Mouse (Mus musculus): Measurements from ENCODE around the gene Bicc1. TPM values are rescaled to one million over a fixed set of nuclear protein-coding genes. Genes with fewer than 3 reads are reported as not detected.

Bicc1 gene
- total and polyA plus RNA-seq, 3 experiments: 0.16 TPM; not detected in 2

DNA sequence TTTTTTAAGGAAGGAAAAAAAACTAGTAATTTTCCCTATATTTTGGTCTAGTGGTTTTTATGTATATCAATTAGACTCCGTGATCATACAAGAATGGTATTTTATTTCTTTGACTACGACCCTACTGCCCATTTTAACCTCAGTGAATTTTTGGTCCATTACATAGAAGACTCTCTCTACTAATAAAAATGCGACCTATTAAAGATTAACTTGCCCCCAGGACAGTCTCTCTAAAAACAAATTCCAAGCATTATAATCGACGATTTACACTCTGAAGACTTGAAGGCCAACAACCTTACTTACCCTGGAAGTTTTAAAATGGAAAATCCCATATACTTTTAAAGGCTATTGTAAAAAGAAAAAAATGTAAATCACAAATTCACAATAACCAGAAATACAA, 2.9 kb downstream of the Bicc1 start:
- no peak overlapping the region for H3K4me3 ChIP-seq (ENCODE audit: low read depth, low read length)
- ATAC-seq (ENCODE audit: extremely low read depth, insufficient number of reproducible peaks, low FRiP score, poor library complexity, severe bottlenecking) (no peak), DNase-seq (ENCODE audit: low spot score) (no peak)
- no peak for TF ChIP-seq TAL1 (conservative IDR thresholded peaks at IDR 0.05; ENCODE audit: low read depth, low read length)
- no peak for TF ChIP-seq GATA2 (IDR thresholded peaks at IDR 0.05; ENCODE audit: borderline replicate concordance, low read depth, low read length)
- H3K4me1 ChIP-seq (ENCODE audit: insufficient read depth, low read depth, low read length): no peaks in the 10 kb centered on the region
- no peaks in the 10 kb centered on the region for H3K27me3 ChIP-seq (ENCODE audit: insufficient read depth, low read length)
- H3K36me3 ChIP-seq (replicated peaks): no peaks in the 10 kb centered on the region
- peaks cover 45% of the 10 kb centered on the region for H3K9me3 ChIP-seq (replicated peaks)

DNA sequence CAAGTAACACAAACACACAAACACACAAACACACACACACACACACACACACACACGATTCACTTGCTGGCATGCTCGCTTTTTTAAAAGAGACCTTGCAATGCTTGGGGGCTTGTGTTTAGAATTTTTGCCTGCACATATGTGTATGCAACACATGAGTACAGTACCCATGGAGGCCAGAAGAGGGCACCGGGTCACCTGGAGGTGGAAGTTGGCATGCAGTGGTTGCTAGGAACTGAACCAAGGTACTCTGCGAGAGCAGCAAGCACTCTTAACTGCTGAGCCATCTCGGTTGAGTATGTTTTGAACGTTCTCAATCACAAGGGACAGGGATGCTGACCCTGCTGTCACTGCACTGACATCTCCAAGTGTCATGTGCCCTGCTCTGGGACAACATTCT, 5.9 kb downstream of the Bicc1 start:
- TF ChIP-seq GATA2 (IDR thresholded peaks at IDR 0.05; ENCODE audit: borderline replicate concordance, low read depth, low read length) (no peak), CTCF (IDR thresholded peaks at IDR 0.05; ENCODE audit: low read depth, low read length) (no peak), POLR2AphosphoS5 (IDR thresholded peaks at IDR 0.05; ENCODE audit: insufficient replicate concordance, low read depth, low read length) (no peak), TAL1 (conservative IDR thresholded peaks at IDR 0.05; ENCODE audit: low read depth, low read length) (no peak), GATA1 (IDR thresholded peaks at IDR 0.05; ENCODE audit: borderline replicate concordance, low read length) (no peak)
- ATAC-seq (ENCODE audit: extremely low read depth, insufficient number of reproducible peaks, low FRiP score, poor library complexity, severe bottlenecking) (no peak), DNase-seq (ENCODE audit: low spot score) (no peak)
- Histone ChIP-seq H3K9me3 (replicated peaks) (peaks cover 30% of the 10 kb centered on the region), H3K4me1 (ENCODE audit: insufficient read depth, low read depth, low read length) (no peaks in the 10 kb centered on the region), H3K36me3 (replicated peaks) (no peaks in the 10 kb centered on the region), H3K27me3 (ENCODE audit: insufficient read depth, low read length) (no peaks in the 10 kb centered on the region), H3K4me3 (ENCODE audit: low read depth, low read length) (no peak overlapping the region)

DNA sequence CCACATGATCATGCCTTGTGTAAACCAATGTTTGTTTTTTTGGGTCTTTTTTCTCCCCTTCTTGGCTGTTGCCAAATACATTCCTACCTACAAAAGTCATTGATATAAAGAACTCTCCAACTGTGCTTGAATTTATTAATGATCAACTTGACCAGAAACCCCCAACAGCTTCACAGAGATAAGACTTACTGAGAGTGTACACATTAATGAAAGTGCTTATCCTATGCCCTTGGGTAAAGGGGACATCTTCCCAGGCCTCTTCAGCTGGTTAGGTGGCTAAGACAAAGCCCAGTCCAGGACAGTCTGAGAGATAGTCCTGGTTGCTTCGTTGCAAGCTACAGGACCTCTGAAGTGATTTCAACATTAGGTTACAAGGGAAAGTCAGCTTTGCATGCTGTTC, 6.4 kb downstream of the Bicc1 start:
- Histone ChIP-seq H3K4me1 (ENCODE audit: insufficient read depth, low read depth, low read length) (no peaks in the 10 kb centered on the region), H3K9me3 (replicated peaks) (peaks cover 31% of the 10 kb centered on the region), H3K27me3 (ENCODE audit: insufficient read depth, low read length) (no peaks in the 10 kb centered on the region), H3K36me3 (replicated peaks) (no peaks in the 10 kb centered on the region), H3K4me3 (ENCODE audit: low read depth, low read length) (no peak overlapping the region)
- no peak for ATAC-seq (ENCODE audit: extremely low read depth, insufficient number of reproducible peaks, low FRiP score, poor library complexity, severe bottlenecking)
- no peak for DNase-seq (ENCODE audit: low spot score)
- TF ChIP-seq CTCF (IDR thresholded peaks at IDR 0.05; ENCODE audit: low read depth, low read length): no peak
- TF ChIP-seq GATA1 (IDR thresholded peaks at IDR 0.05; ENCODE audit: borderline replicate concordance, low read length): no peak
- no peak for TF ChIP-seq TAL1 (conservative IDR thresholded peaks at IDR 0.05; ENCODE audit: low read depth, low read length)
- no peak for TF ChIP-seq GATA2 (IDR thresholded peaks at IDR 0.05; ENCODE audit: borderline replicate concordance, low read depth, low read length)
- no peak for TF ChIP-seq POLR2AphosphoS5 (IDR thresholded peaks at IDR 0.05; ENCODE audit: insufficient replicate concordance, low read depth, low read length)

DNA sequence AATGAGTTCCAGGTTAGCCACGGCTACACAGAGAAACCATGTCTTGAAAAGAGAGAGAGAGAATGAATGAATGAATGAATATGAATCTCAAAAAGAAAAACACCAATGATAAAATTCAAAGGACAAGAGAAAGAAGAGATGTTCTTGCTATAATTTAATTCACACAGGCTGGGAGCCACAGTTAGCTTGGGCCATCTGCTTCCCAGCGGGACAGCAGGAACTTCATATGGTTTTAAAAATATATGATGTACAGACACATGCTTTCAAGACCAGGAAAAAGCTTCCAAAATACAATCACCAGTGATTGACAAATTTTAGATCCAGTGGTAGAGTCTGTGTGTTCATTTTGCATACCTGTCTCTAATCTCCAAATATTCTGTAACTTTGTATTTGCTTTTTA, 9.0 kb downstream of the Bicc1 start:
- H3K4me3 ChIP-seq (ENCODE audit: low read depth, low read length): no peak overlapping the region
- H3K36me3 ChIP-seq (replicated peaks): no peaks in the 10 kb centered on the region
- no peak for TF ChIP-seq TAL1 (conservative IDR thresholded peaks at IDR 0.05; ENCODE audit: low read depth, low read length)
- no peak for TF ChIP-seq POLR2AphosphoS5 (IDR thresholded peaks at IDR 0.05; ENCODE audit: insufficient replicate concordance, low read depth, low read length)
- TF ChIP-seq GATA2 (IDR thresholded peaks at IDR 0.05; ENCODE audit: borderline replicate concordance, low read depth, low read length): no peak
- TF ChIP-seq CTCF (IDR thresholded peaks at IDR 0.05; ENCODE audit: low read depth, low read length): no peak
- no peak for TF ChIP-seq GATA1 (IDR thresholded peaks at IDR 0.05; ENCODE audit: borderline replicate concordance, low read length)
- ATAC-seq (ENCODE audit: extremely low read depth, insufficient number of reproducible peaks, low FRiP score, poor library complexity, severe bottlenecking) (no peak), DNase-seq (ENCODE audit: low spot score) (no peak)
- H3K9me3 ChIP-seq (replicated peaks): peaks cover 42% of the 10 kb centered on the region
- no peaks in the 10 kb centered on the region for H3K4me1 ChIP-seq (ENCODE audit: insufficient read depth, low read depth, low read length)
- H3K27me3 ChIP-seq (ENCODE audit: insufficient read depth, low read length): no peaks in the 10 kb centered on the region

DNA sequence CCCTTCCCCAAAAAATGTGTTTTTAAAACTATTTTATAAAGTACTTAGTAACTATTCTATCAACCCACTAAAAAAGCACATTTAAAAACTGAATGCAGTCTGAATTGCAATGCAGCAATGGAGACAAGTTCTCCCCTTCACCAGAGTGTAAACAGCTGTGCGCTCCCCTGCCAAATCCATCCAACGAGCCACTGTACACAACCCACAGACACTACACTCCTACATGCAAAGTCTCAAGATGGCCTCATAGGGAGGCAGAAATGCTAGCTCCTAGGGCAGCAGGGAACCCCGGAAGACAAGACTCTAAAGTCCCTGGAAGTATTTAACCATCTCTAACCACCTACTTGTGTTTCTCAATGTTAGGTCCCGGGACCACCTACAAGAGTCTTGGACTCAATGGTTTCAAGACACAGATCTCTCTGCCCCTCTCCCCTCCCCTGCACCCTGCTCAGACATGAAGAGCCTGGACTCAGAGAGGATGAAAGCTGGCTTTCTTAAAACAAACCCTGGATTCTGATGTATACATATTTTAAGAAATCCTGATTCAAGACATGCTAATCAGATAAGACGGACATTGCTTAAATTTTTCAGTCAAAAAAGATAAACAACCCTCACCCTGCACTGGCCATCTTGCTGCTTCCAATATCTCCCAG, 10.4 kb downstream of the Bicc1 start:
- TF ChIP-seq POLR2AphosphoS5 (IDR thresholded peaks at IDR 0.05; ENCODE audit: insufficient replicate concordance, low read depth, low read length): no peak
- no peak for TF ChIP-seq GATA1 (IDR thresholded peaks at IDR 0.05; ENCODE audit: borderline replicate concordance, low read length)
- TF ChIP-seq TAL1 (conservative IDR thresholded peaks at IDR 0.05; ENCODE audit: low read depth, low read length): no peak
- no peak for ATAC-seq (ENCODE audit: extremely low read depth, insufficient number of reproducible peaks, low FRiP score, poor library complexity, severe bottlenecking)
- H3K36me3 ChIP-seq (replicated peaks): no peaks in the 10 kb centered on the region
- no peaks in the 10 kb centered on the region for H3K27me3 ChIP-seq (ENCODE audit: insufficient read depth, low read length)
- no peak for DNase-seq (ENCODE audit: low spot score)
- H3K4me1 ChIP-seq (ENCODE audit: insufficient read depth, low read depth, low read length): no peaks in the 10 kb centered on the region
- H3K9me3 ChIP-seq (replicated peaks): peaks cover 49% of the 10 kb centered on the region
- H3K4me3 ChIP-seq (ENCODE audit: low read depth, low read length): no peak overlapping the region

DNA sequence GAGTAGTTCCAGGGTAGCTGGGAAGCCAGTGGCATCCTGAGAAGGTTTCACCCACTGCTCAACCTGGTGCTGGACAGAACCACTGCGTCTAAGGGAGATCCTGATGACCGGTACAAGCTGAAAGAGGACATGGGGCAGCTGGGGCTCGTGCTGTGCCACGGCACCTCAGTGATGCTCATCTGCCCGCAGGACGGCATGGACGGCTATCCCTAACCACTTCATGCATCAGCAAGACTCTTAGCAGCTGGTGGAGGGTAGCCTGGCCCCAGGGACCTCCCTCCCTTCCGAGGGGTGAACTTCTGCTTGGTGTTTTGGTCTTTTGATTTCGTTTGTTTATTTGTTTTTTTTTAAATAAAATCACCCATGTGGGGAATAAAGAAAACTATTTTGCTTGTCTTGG, 11.3 kb downstream of the Bicc1 start:
- no peaks in the 10 kb centered on the region for H3K4me1 ChIP-seq (ENCODE audit: insufficient read depth, low read depth, low read length)
- no peaks in the 10 kb centered on the region for H3K36me3 ChIP-seq (replicated peaks)
- DNase-seq (ENCODE audit: low spot score) (no peak), ATAC-seq (ENCODE audit: extremely low read depth, insufficient number of reproducible peaks, low FRiP score, poor library complexity, severe bottlenecking) (no peak)
- no peaks in the 10 kb centered on the region for H3K27me3 ChIP-seq (ENCODE audit: insufficient read depth, low read length)
- TF ChIP-seq GATA1 (IDR thresholded peaks at IDR 0.05; ENCODE audit: borderline replicate concordance, low read length) (no peak), POLR2AphosphoS5 (IDR thresholded peaks at IDR 0.05; ENCODE audit: insufficient replicate concordance, low read depth, low read length) (no peak), CTCF (IDR thresholded peaks at IDR 0.05; ENCODE audit: low read depth, low read length) (no peak), GATA2 (IDR thresholded peaks at IDR 0.05; ENCODE audit: borderline replicate concordance, low read depth, low read length) (no peak), TAL1 (conservative IDR thresholded peaks at IDR 0.05; ENCODE audit: low read depth, low read length) (no peak)
- peaks cover 42% of the 10 kb centered on the region for H3K9me3 ChIP-seq (replicated peaks)
- H3K4me3 ChIP-seq (ENCODE audit: low read depth, low read length): no peak overlapping the region

Data from G1E (cell line).